Mouse (Mus musculus): ENCODE measurements around the gene Itm2c. TPM values are rescaled to one million over a fixed set of nuclear protein-coding genes. Genes with fewer than 3 reads are reported as not detected.

The Itm2c gene
- total RNA-seq, 2 experiments from 2014 or later: 521 to 559 TPM

- no peak for DNase-seq (ENCODE audit: low spot score in 2 of 2)
- intact Hi-C loops (cut with DNase I): no loop called here
Observed at GRCm38 (mm10) chr1:85896781-85897700, 3.0 kb downstream of the Itm2c start.

- intact Hi-C loops (cut with DNase I): no loop called here
- DNase-seq (ENCODE audit: low spot score in 2 of 2): no peak
Observed at GRCm38 (mm10) chr1:85897901-85898760, 4.0 kb downstream of the Itm2c start.

DNA sequence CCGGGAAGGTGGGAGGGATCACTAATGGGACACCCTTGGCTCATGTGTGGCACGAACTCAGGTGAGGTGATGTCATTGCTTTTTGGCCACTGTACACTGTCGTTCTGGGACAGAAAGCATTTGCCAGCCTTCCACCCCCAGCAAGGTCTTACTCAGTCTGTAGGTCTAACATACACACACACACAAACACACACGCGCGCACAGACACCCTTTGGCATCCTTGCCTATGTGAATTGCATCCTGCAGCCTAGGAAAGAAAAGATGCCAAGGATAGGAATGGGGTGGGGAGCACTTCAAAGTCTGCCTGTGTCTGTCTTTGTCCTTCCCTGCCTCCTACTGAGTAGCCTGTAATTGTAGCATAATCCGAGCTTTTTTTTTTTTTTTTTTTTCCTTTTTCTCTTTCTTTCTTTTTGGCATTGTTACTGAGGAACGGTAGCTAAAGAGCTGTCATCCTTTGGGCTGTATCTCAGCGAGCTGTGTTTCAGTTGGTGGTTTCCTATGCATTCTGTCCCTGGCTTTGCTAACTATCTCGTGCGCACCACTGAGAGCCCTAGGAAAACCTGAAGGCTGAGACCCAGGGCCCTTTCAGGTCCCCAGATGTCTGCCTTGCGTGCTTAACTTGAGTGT is 4.8 kb downstream of the Itm2c start:
- DNase-seq (ENCODE audit: low spot score in 2 of 2): peak in 1 of 2 experiments; percentile 70
- intact Hi-C loops (cut with DNase I): no loop called here

GRCm38 (mm10) chr1:85899388-85899761 is 5.3 kb downstream of the Itm2c start:
- peak; percentile 56 to 73 for DNase-seq (ENCODE audit: low spot score in 2 of 2)
- intact Hi-C loops (cut with DNase I): no loop called here

DNA sequence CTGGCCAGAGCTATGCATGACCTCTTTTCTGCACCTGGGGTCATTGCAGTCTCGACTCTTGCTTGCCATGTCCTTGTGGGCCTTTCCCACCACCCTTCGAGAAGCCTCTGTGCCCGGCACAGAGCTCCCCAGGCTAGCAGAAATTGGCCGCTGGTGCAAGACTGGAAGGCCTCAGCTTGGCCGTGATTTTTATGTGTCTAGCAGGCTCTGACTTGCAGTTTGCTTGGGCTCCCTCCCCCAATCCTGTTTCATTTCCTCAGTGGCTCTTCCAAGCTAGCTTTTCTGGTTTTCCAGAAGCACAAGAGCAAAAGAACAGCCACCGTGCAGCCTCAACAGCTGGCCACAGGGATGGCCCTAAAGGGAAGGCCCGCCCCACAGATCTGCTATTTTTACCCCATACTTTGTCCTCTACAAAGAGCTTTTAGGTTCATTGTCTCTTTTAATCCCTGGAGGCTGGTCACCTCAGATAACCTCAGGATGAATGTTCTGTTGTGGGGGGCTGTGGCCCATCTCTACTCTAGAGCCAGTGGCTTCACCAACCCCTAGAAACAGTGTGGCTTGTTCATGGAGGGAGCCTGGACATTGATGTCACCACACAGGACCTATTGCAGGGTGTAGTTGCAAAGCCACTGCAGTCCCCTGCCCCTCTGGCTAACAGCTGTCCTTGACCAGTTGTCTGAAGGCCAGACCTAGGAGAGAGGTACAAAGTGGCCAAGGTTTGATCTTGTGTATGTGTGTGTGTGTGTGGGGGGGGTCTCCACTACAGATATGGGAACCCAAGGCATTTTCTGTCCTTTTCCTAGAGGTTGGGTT is 6.6 kb downstream of the Itm2c start:
- intact Hi-C loops (cut with DNase I): no loop called here
- no peak for DNase-seq (ENCODE audit: low spot score in 2 of 2)

DNA sequence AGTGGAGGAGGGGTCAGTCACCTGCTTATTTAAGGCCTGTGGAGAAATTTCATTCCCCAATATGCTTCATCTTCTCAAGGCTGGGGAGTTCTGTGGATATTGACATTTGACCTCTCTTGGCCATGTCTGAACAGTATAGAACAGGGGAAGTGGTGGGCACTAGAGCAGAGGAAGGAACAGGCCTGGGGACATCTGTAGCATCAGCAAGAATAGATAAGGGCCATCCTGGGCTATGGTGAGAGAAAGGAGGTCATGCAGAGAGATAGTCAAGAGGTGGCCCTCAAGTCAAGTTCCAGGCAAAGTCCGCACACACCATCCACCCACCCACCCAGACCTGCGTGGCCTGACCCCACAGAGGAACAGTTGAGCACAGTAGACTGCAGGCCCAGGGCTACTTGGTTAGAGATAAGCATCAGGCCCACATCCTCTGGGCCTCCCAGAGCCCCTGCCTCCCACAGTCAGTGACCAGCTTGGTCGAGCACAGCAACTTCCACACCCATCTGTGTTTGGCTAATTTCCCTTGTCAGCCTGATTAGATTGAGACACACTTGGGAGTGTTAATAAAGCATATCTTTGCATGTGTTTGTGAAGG is 7.5 kb downstream of the Itm2c start:
- no peak for DNase-seq (ENCODE audit: low spot score in 2 of 2)
- intact Hi-C loops (cut with DNase I): no loop called here

DNA sequence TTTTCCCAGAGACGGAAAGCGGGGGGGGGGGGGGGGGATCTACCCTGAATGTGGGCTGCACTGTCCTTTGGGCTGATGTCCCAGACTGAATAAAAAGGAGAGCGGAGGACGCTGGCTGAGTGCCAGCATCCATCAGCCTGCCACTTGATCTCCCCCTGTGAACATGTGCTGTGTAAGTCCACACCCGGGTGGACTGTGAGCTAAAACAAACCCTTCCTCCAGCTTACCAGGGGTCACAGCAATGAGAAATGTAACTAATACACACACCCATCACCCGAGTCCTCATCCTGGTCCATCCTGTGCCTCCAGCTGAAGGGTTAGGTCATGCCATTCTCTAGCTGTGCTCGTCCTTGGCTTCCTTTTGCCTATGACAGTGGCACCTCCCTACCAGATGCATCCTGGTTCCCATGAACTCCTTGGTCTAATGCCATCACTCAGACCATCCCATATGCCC is 8.1 kb downstream of the Itm2c start:
- intact Hi-C loops (cut with DNase I): no loop called here

DNA sequence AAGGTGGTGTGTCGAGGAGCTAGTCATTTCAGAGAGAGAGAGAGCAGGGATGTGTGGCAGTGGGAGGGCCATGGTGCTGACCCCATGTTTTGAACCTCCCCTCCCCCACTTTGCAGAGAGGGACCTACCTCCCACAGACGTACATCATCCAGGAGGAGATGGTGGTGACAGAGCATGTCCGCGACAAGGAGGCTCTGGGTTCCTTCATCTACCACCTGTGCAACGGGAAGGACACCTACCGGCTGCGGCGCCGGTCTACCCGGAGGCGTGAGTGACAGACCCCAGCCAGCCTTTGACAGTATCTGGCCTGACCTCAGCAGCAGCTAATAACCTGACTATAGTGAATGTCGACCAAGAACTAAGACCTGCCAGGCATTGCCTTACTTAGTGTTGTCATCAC is 12.8 kb downstream of the Itm2c start:
- no peak for DNase-seq (ENCODE audit: low spot score in 2 of 2)
- intact Hi-C loops (cut with DNase I): no loop called here

More for the DNA sequence above, 8.1 kb downstream of the Itm2c start:
- DNase-seq (ENCODE audit: low spot score in 2 of 2): peak in 1 of 2 experiments; percentile 58

DNA sequence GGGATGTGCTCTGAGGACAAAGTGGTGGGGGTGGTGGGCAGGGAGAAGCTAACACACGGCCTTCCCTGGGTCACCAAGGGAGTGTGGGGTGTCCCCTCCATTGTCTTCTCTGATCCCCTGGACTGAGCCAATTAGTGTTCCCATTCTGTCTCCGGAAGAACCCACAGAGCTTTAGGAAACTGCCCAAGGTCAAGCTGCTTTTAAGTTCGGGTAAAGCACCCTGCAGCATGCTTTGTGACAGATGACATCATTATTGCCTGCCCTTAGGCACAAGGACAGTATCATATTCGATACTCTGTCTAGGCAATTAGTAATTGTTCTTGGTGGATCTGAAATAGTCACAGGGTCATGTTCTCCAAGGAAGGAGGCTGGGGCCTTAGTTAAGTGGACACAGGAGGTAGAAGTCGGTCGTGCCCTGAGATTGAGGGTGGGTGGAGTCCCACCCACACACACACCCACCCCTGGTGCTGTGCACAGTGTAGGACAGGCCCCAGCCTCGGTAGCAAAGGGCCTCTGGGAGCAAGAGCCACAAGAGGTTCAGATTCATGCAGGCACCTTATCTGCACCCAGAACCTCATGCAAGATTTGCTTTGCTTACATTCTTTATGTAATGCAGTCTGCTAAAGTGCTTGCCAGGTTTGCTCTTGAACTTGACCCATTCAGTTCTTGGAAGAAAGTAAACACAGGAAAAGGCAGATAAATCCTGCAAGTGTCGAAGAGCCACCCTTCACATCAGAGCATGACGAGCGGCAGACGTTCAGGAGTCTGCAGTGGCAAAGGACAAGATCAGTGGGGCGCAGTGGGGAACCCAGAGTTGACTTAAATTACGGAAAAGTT is 14.9 kb downstream of the Itm2c start:
- intact Hi-C loops (cut with DNase I): no loop called here
- DNase-seq (ENCODE audit: low spot score in 2 of 2): no peak

- no peak for DNase-seq (ENCODE audit: low spot score in 2 of 2)
- intact Hi-C loops (cut with DNase I): no loop called here
Observed at GRCm38 (mm10) chr1:85913078-85913755, 19.1 kb downstream of the Itm2c start.

GRCm38 (mm10) chr1:85915890-85916289 is 21.8 kb downstream of the Itm2c start:
- no peak for DNase-seq (ENCODE audit: low spot score in 2 of 2)

GRCm38 (mm10) chr1:85916830-85917450 is 22.9 kb downstream of the Itm2c start:
- DNase-seq (ENCODE audit: low spot score in 2 of 2): peak; percentile 82 to 93
- intact Hi-C loops (cut with DNase I): no loop called here

More at GRCm38 (mm10) chr1:85915890-85916289, 21.8 kb downstream of the Itm2c start:
- intact Hi-C loops (cut with DNase I): no loop called here

DNA sequence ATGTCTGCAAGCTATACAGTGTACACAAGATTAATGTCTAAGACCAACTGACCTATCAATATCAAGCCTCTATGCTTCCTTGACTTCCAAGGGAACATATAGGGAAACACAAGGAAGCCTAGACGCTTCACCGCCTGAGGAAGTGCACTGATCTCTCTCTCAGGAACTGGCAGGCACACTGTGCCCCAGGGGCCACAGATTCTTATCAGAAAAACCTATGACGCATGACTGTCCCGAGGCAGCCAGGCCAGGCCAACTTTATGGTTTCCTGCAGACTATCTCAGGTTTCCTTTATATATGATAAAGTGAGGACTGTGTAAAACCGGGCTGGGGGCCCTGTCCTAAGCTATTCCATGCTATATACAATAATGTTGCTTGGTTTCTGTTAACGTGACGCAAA is 25.5 kb downstream of the Itm2c start:
- intact Hi-C loops (cut with DNase I): no loop called here
- no peak for DNase-seq (ENCODE audit: low spot score in 2 of 2)

DNA sequence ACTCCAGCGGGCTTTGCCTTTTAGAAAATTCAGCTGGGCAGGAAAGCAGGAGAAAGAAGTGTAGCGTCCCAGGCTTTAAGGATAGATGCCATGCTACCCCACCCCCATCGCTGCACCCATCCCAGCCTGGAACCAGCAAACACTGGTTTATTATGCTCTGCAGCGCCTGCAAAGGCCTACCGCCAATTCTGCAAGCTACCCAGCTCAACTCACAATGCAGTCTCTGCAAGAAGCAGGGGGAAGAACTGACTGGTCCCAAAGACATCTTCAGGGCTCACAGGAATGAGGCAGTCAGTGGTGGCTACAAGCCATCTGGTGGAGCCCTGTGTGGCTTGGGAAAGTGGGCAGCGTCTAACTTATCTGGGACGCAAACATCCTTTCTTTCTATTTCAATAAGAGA is 27.6 kb downstream of the Itm2c start:
- intact Hi-C loops (cut with DNase I): no loop called here
- DNase-seq (ENCODE audit: low spot score in 2 of 2): peak in 1 of 2 experiments; percentile 57

DNA sequence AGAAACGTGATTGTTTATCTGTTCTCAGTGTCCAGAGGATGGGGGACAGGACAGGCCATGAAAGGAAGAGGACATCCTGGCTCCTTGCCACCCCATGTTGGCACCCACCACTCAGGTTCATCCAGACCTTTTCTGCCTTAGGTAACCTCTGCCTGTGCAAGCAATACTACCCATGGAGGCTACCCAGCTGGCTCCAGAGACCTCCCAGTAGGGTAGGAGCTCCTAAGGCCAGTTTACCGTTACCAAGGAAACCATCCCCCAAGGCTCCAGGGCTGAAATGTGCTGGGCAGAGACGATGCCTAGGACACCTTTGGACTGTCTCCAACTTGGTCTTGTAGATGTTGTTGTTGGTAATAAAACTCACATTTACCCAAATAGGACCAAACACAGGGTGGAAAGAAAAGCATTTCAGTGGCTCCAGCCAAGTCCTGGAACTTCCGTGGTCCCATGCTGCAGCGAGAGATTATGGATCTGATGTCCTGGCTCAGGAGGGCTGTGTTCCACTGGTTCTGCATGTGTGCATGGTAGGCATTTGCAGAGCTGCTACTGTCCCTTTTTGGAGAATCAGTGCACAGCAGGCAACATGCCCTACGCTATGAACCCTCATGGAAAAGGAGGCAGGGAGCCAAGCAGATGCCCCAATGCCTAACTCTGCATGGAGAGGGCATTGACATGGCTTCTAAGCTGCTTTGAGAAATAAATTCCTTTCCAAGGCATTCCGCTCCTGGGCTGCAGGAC is 28.2 kb downstream of the Itm2c start:
- intact Hi-C loops (cut with DNase I): no loop called here

DNA sequence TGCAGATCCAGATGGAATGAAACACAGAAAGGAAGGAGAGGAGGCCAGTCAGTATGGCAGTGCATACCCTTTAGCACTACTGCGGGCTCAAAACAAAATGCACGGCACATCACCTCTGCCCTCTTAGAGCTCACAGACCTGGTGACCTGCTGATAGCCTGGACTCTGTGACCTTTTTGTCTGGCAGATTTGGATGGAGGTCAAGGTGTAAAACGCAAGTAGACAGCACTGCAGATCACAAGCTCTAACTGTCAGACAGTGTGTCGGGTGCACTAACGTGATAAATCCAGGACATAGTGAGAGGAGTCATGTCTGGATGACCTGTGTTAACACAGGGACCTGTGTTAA is 28.8 kb downstream of the Itm2c start:
- intact Hi-C loops (cut with DNase I): no loop called here
- DNase-seq (ENCODE audit: low spot score in 2 of 2): no peak

More for the DNA sequence above, 28.2 kb downstream of the Itm2c start:
- DNase-seq (ENCODE audit: low spot score in 2 of 2): no peak

Data from left cerebral cortex, postnatal 14 days (tissue).